Mouse (Mus musculus) heart, embryonic 11.5 days (tissue): Measurements from ENCODE around the gene Cenpb. TPM values are rescaled to one million over a fixed set of nuclear protein-coding genes. Genes with fewer than 3 reads are reported as not detected.

Experiments used
- ATAC-seq: fragments of 200-750 bp; cut with Nextera tagmentation; replicated peaks from 2 replicates; pipeline ENCODE4 v1.8.0; 2017; ENCODE audit warnings: moderate library complexity; ENCODE audit not compliant: insufficient number of reproducible peaks, low FRiP score, low TSS enrichment
- H3K27ac ChIP-seq: fragments of 300-500 bp; sonication (generic); 2 replicates; pipeline ENCODE4 v1.5.1; 2014; ENCODE audit warnings: mild to moderate bottlenecking, low read depth, low read length
- H3K27me3 ChIP-seq: fragments of 300-500 bp; sonication (generic); 2 replicates; pipeline ENCODE4 v1.6.1; 2014; ENCODE audit warnings: mild to moderate bottlenecking, low read length, mixed read lengths; ENCODE audit not compliant: control insufficient read depth, insufficient read depth
- H3K36me3 ChIP-seq: fragments of 300-500 bp; sonication (generic); 2 replicates; pipeline ENCODE4 v1.6.1; 2014; ENCODE audit warnings: mild to moderate bottlenecking, low read length, moderate library complexity, mixed read lengths; ENCODE audit not compliant: control insufficient read depth, insufficient read depth
- H3K4me1 ChIP-seq: fragments of 300-500 bp; sonication (generic); 2 replicates; pipeline ENCODE4 v1.6.1; 2014; ENCODE audit warnings: low read length; ENCODE audit not compliant: control insufficient read depth, insufficient read depth
- H3K4me2 ChIP-seq: fragments of 300-500 bp; sonication (generic); 2 replicates; pipeline ENCODE4 v1.6.1; 2014; ENCODE audit warnings: mild to moderate bottlenecking, moderate library complexity
- H3K4me3 ChIP-seq: fragments of 300-500 bp; sonication (generic); 2 replicates; pipeline ENCODE4 v1.5.1; 2014; ENCODE audit warnings: low read depth, low read length
- H3K9ac ChIP-seq: fragments of 300-500 bp; sonication (generic); 2 replicates; pipeline ENCODE4 v1.6.1; 2014; ENCODE audit warnings: mild to moderate bottlenecking, low read depth, low read length, moderate library complexity
- H3K9me3 ChIP-seq: fragments of 300-500 bp; sonication (generic); replicated peaks from 2 replicates; pipeline ENCODE4 v1.6.1; 2016; ENCODE audit warnings: low read length; ENCODE audit not compliant: control insufficient read depth
- WGBS: fragments of 180-500 bp; shearing (Covaris S2); extraction: QIAGEN DNeasy Blood & Tissue Kit; methylation state at CpG from one replicate; pipeline ENCODE4 v1.1.7; 2014; ENCODE audit not compliant: insufficient replicate concordance; 5-methylcytosine and 5-hydroxymethylcytosine counted together
- polyA plus RNA-seq: library from polyadenylated mRNA; unstranded; fragments of >200 nt; fragmentation: Nextera tagmentation; extraction: Ambion mirVana; gene quantifications from 2 replicates; pipeline ENCODE4 v1.2.1, GENCODE M21; 2014

Gene Cenpb
- polyA plus RNA-seq, 1 experiment from 2014 or later = 4.1 TPM

DNA sequence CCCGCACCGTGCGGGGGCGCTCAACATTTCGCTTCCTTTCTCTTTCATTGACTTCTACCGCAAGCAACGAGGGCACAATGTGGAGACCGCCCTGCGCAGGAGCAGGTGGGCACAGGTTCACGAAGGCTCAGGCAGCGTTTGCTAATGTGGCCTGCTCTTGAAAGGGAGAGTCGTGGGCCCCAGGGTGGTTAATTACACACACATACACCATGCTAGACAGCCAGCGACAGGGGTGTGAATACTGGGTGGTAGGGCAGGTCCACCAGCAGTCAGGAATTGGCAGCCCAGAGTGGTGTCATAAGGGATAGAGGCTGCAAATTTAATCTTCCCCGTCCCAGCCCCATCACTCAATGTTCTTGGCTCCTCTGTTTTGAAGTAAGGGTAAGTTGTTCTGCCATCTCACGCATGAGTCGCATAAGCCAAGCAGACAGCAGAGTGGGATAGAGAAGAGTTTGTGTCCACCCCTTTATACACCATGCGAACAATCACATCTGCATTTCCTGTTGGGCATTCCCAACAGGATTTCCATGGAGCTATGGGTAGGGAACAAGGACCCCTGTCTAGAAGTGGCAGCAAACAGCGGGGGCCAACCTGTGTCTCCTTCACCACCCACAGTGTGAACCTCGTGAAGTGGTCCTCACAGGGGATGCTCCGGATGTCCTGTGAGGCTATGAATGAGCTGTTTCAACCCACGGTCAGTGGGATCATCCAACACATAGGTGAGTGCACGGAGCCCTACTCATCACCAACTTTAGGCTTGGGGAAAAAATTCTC, 36.7 kb downstream of the Cenpb start:
- Histone ChIP-seq H3K4me1 (peaks cover 22% of the 10 kb centered on the region), H3K27ac (no peak overlapping the region), H3K4me3 (no peak overlapping the region), H3K9me3 (no peaks in the 10 kb centered on the region), H3K27me3 (peaks cover 2% of the 10 kb centered on the region; the same call in 1 of the 2 replicates), H3K4me2 (0 out of 2 replicates have a peak overlapping the region, but pooled peaks have one; percentile 25), H3K9ac (no peak overlapping the region), H3K36me3 (peaks cover 12% of the 10 kb centered on the region)
- ATAC-seq = no peak
- WGBS = 69% methylated on average over 22 of the region's 22 CpGs

- H3K4me1 ChIP-seq = peaks cover 20% of the 10 kb centered on the region
- no peak overlapping the region for H3K4me3 ChIP-seq
- H3K36me3 ChIP-seq = peaks cover 10% of the 10 kb centered on the region
- H3K4me2 ChIP-seq = 0 out of 2 replicates have a peak overlapping the region, but pooled peaks have one; percentile 25
- H3K9ac ChIP-seq = no peak overlapping the region
- peaks cover 2% of the 10 kb centered on the region; the same call in 1 of the 2 replicates for H3K27me3 ChIP-seq
- no peaks in the 10 kb centered on the region for H3K9me3 ChIP-seq
- ATAC-seq = peak; percentile 25; the same call in 1 of the 2 replicates
- no peak overlapping the region for H3K27ac ChIP-seq
- WGBS = 21% methylated on average over 18 of the region's 18 CpGs
Observed at GRCm38 (mm10) chr2:131142592-131142991, 37.3 kb downstream of the Cenpb start.

- peaks cover 8% of the 10 kb centered on the region for H3K36me3 ChIP-seq
- no peak overlapping the region for H3K9ac ChIP-seq
- H3K4me3 ChIP-seq = no peak overlapping the region
- no peak overlapping the region for H3K27ac ChIP-seq
- ATAC-seq = no peak
- H3K9me3 ChIP-seq = no peaks in the 10 kb centered on the region
- no peak overlapping the region for H3K4me2 ChIP-seq
- peaks cover 2% of the 10 kb centered on the region; the same call in 1 of the 2 replicates for H3K27me3 ChIP-seq
- peaks cover 24% of the 10 kb centered on the region for H3K4me1 ChIP-seq
- 89% methylated on average over 8 of the region's 8 CpGs for WGBS
Observed at GRCm38 (mm10) chr2:131141336-131141986, 38.4 kb downstream of the Cenpb start.

GRCm38 (mm10) chr2:131140533-131140905, 39.3 kb downstream of the Cenpb start:
- Histone ChIP-seq H3K4me3 (no peak overlapping the region), H3K27me3 (peaks cover 2% of the 10 kb centered on the region; the same call in 1 of the 2 replicates), H3K27ac (peak overlapping the region; percentile 69; the same call in 1 of the 2 replicates), H3K9ac (no peak overlapping the region), H3K36me3 (peaks cover 8% of the 10 kb centered on the region), H3K4me2 (no peak overlapping the region), H3K9me3 (no peaks in the 10 kb centered on the region), H3K4me1 (peaks cover 33% of the 10 kb centered on the region)
- ATAC-seq = no peak
- 42% methylated on average over 5 of the region's 5 CpGs for WGBS

DNA sequence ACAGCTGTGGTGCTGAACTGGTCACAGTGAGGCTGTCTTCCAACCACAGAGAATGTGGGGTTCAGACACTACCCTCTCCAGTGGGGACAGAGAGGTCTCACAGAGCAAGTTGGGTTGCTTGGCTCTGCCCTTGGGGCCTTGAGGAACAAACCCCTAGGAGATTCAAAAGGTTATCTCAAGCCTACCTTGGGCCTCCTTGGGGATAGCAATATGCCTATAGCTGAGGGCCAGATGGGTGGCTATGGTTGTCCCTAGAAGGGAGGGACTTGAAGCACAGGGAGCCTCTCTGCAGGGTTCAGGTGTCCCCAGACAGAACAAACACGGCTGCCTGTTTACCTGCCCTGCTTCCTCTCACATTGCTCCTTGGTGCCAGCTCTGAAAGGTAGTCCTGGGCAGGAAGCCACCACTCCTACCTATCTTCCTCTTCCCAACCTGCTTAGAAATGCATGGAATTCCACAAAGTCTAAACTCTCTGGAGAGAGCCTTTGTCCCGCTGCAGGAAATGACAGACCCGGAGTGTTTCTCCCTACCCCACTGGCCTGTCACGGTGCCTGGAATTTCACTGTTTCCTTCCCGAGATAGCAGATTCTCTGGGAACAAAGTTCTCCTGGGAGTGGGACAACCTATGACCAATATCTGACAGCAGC, 39.9 kb downstream of the Cenpb start:
- H3K4me1 ChIP-seq = peaks cover 38% of the 10 kb centered on the region
- peaks cover 2% of the 10 kb centered on the region; the same call in 1 of the 2 replicates for H3K27me3 ChIP-seq
- ATAC-seq = no peak
- H3K4me2 ChIP-seq = no peak overlapping the region
- H3K9ac ChIP-seq = no peak overlapping the region
- H3K4me3 ChIP-seq = no peak overlapping the region
- H3K27ac ChIP-seq = peak overlapping the region; percentile 69
- WGBS = 25% methylated on average over 5 of the region's 5 CpGs
- peaks cover 8% of the 10 kb centered on the region for H3K36me3 ChIP-seq
- H3K9me3 ChIP-seq = no peaks in the 10 kb centered on the region

GRCm38 (mm10) chr2:131139287-131139686, 40.6 kb downstream of the Cenpb start:
- Histone ChIP-seq H3K9me3 (no peaks in the 10 kb centered on the region), H3K4me1 (peaks cover 42% of the 10 kb centered on the region), H3K27me3 (no peaks in the 10 kb centered on the region; the same call in 1 of the 2 replicates), H3K36me3 (peaks cover 2% of the 10 kb centered on the region; the same call in 1 of the 2 replicates), H3K9ac (no peak overlapping the region), H3K4me3 (no peak overlapping the region), H3K27ac (no peak overlapping the region; the same call in 1 of the 2 replicates), H3K4me2 (no peak overlapping the region)
- 84% methylated on average over 5 of the region's 5 CpGs for WGBS
- no peak for ATAC-seq

DNA sequence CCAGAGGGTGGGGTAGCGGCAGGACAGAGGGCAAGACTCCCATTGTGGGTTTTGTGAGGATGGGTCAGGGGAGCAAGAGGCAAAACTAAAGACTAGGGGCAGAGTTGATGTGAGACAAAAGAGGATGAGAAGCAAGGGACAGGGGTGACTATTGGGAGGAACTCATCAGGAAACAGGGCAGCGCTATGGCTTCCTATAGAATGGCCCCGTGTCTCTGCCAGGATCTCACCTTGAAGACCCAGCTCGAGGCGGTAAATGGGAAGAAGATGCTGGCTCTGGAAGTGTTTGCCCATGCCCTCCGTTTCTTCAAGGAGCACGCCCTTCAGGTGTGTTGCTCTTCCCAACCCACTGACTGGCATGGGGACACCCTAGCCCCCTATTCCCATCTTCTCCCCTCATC, 41.1 kb downstream of the Cenpb start:
- Histone ChIP-seq H3K9me3 (no peaks in the 10 kb centered on the region), H3K9ac (no peak overlapping the region), H3K4me2 (no peak overlapping the region), H3K27me3 (no peaks in the 10 kb centered on the region; the same call in 1 of the 2 replicates), H3K4me3 (no peak overlapping the region), H3K4me1 (peaks cover 46% of the 10 kb centered on the region), H3K27ac (no peak overlapping the region; the same call in 1 of the 2 replicates), H3K36me3 (peaks cover 2% of the 10 kb centered on the region; the same call in 1 of the 2 replicates)
- 92% methylated on average over 7 of the region's 7 CpGs for WGBS
- no peak for ATAC-seq

DNA sequence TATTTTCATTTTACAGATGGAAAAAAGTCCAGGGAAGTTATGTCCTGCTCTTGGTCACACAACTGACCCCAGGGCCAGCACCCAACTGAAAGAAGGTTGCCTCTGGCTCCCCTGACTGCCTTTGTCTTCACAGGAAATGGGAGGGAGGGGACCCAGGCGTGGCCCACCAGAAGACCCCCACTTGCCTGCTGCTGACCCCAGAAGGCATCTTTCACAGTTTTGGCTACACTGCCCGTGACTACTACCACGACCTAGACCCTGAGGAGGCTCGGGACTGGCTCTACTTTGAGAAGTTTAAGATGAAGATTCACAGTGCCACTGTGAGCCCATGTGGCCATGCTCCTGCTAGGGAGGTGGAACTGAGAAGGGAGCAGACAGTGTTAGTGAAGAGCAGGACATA, 41.6 kb downstream of the Cenpb start:
- H3K9ac ChIP-seq = no peak overlapping the region
- no peak overlapping the region for H3K27ac ChIP-seq
- WGBS = 81% methylated on average over 4 of the region's 4 CpGs

More for the DNA sequence above, 41.6 kb downstream of the Cenpb start:
- H3K27me3 ChIP-seq = no peaks in the 10 kb centered on the region; the same call in 1 of the 2 replicates
- ATAC-seq = no peak
- H3K4me1 ChIP-seq = peaks cover 46% of the 10 kb centered on the region
- H3K36me3 ChIP-seq = peaks cover 2% of the 10 kb centered on the region; the same call in 1 of the 2 replicates
- H3K9me3 ChIP-seq = no peaks in the 10 kb centered on the region
- no peak overlapping the region for H3K4me3 ChIP-seq
- H3K4me2 ChIP-seq = no peak overlapping the region
